Mouse (Mus musculus): ENCODE measurements around the gene Exosc5.

DNA sequence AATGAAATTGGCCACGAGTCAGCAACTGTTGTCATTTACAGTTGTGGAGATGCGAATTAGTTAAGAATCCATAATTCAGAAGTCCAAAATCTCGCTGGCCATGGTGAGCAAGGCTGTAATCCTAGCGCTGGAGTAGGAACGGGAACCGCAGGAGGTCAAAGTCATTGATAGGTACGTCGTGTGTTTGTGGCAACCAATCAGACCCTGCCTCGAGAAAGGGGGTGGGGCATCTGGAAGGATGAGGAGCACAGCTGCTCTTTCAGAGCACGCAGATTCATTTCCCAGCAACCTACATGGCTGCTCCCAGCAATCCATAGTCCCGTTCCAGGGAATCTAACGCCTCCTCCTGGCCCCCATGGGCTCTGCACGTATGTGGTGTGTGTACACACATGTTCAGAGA is 40.9 kb downstream of the Exosc5 start:
- TF ChIP-seq TAL1 (conservative IDR thresholded peaks at IDR 0.05; ENCODE audit: low read depth, low read length) (no peak), CTCF (IDR thresholded peaks at IDR 0.05; ENCODE audit: low read depth, low read length) (no peak), GATA1 (IDR thresholded peaks at IDR 0.05; ENCODE audit: borderline replicate concordance, low read length) (no peak), GATA2 (IDR thresholded peaks at IDR 0.05; ENCODE audit: borderline replicate concordance, low read depth, low read length) (no peak), POLR2AphosphoS5 (IDR thresholded peaks at IDR 0.05; ENCODE audit: insufficient replicate concordance, low read depth, low read length) (no peak)

Data from G1E (cell line).